Mouse (Mus musculus) Patski (cell line): Measurements from ENCODE around the gene Kmo. TPM values are rescaled to one million over a fixed set of nuclear protein-coding genes. Genes with fewer than 3 reads are reported as not detected.

Experiments
- ATAC-seq: fragments of 100-300 bp; one replicate; pipeline ENCODE4 v1.8.0; 2021
- CTCF ChIA-PET: fragments of 350-600 bp; sonication (Branson Sonifier 250); formaldehyde crosslinking; loops from one replicate; lab custom pipeline; 2022; ENCODE audit warnings: inconsistent platforms; lab: Charles Lee
- POLR2A ChIA-PET: fragments of 350-600 bp; sonication (Branson Sonifier 250); formaldehyde crosslinking; loops from one replicate; lab custom pipeline; 2022; ENCODE audit warnings: antibody characterized with exemption, inconsistent platforms; lab: Charles Lee
- DNase-seq: peaks from one replicate; pipeline ENCODE4 v3.0.0-alpha.2; 2011; ENCODE audit warnings: low read depth, low spot score
- H3K27me3 ChIP-seq: fragments of 371-371 bp; one replicate; pipeline ENCODE4 v1.5.1; 2021
- CTCF ChIP-seq: fragments of 100-300 bp; IDR thresholded peaks from one replicate; pipeline ENCODE4 v1.5.1; 2021
- in situ Hi-C: fragments of 300-500 bp; cut with MboI; formaldehyde crosslinking; loops from 3 replicates; pipeline ENCODE4 v1.11.1; 2018; ENCODE audit warnings: low pct_unique_long_range_greater_than_20kb, mixed read lengths
- polyA plus RNA-seq: library from polyadenylated mRNA; unstranded; gene quantifications from one replicate; pipeline ENCODE4 v1.2.3, GENCODE M21; 2021

The Kmo gene
- polyA plus RNA-seq, 1 experiment from 2014 or later = 0.10 TPM

- POLR2A ChIA-PET = no interaction called here
- in situ Hi-C loops = loop anchor here (5.0 to 25.0 kb wide), 2 partner anchors 617 to 1082 kb away; no protein-coding TSS in a partner anchor
- CTCF ChIA-PET = interaction anchor here (0.8 to 1.5 kb wide), 4 partner anchors 18 to 1075 kb away, joined by 3 to 4 read pairs (median 4); partner anchors contain the start of genes Chml and Opn3
Observed at GRCm38 (mm10) chr1:175669456-175669855, 49.3 kb downstream of the Kmo start.

GRCm38 (mm10) chr1:175670042-175670441 is 49.9 kb downstream of the Kmo start:
- in situ Hi-C loops = loop anchor here (10.0 to 25.0 kb wide), 2 partner anchors 255 to 1083 kb away; partner anchors contain the start of gene Gm38100
- H3K27me3 ChIP-seq = no peaks in the 10 kb centered on the region
- ChIA-PET CTCF (interaction anchor here (0.8 to 1.5 kb wide), 5 partner anchors 18 to 1075 kb away, joined by 3 to 4 read pairs (median 3); partner anchors contain the start of genes Chml and Opn3), POLR2A (no interaction called here)
- ATAC-seq (no peak), DNase-seq (no peak)
- no peak for TF ChIP-seq CTCF

More at GRCm38 (mm10) chr1:175669456-175669855, 49.3 kb downstream of the Kmo start:
- no peak for ATAC-seq
- TF ChIP-seq CTCF = no peak
- DNase-seq = no peak
- H3K27me3 ChIP-seq = no peaks in the 10 kb centered on the region

GRCm38 (mm10) chr1:175671626-175672025 is 51.4 kb downstream of the Kmo start:
- POLR2A ChIA-PET = no interaction called here
- DNase-seq (no peak), ATAC-seq (no peak)
- in situ Hi-C loops = loop anchor here (10.0 to 25.0 kb wide), 2 partner anchors 253 to 1084 kb away; partner anchors contain the start of gene Gm38100
- no peaks in the 10 kb centered on the region for H3K27me3 ChIP-seq
- CTCF ChIA-PET = interaction anchor here (0.9 to 1.2 kb wide), 5 partner anchors 9 to 30 kb away, joined by 3 to 5 read pairs (median 3); no protein-coding TSS in a partner anchor
- peak; percentile 39 for TF ChIP-seq CTCF

GRCm38 (mm10) chr1:175673563-175674325 is 53.6 kb downstream of the Kmo start:
- in situ Hi-C loops = loop anchor here (10.0 to 25.0 kb wide), 2 partner anchors 251 to 1086 kb away; partner anchors contain the start of gene Gm38100
- POLR2A ChIA-PET = no interaction called here
- CTCF ChIA-PET = interaction anchor here (1.3 to 1.8 kb wide), 2 partner anchors 9 to 16 kb away, joined by 3 to 7 read pairs; no protein-coding TSS in a partner anchor

GRCm38 (mm10) chr1:175675116-175675515 is 54.9 kb downstream of the Kmo start:
- no peaks in the 10 kb centered on the region for H3K27me3 ChIP-seq
- in situ Hi-C loops = loop anchor here (10.0 kb wide), 1 partner anchor 250 kb away; the partner anchor contains the start of gene Gm38100
- CTCF ChIA-PET = no interaction called here
- ATAC-seq (no peak), DNase-seq (no peak)
- POLR2A ChIA-PET = no interaction called here
- no peak for TF ChIP-seq CTCF

More at GRCm38 (mm10) chr1:175673563-175674325, 53.6 kb downstream of the Kmo start:
- ATAC-seq (no peak), DNase-seq (no peak)
- no peaks in the 10 kb centered on the region for H3K27me3 ChIP-seq
- no peak for TF ChIP-seq CTCF

GRCm38 (mm10) chr1:175677459-175677858 is 57.3 kb downstream of the Kmo start:
- DNase-seq (no peak), ATAC-seq (no peak)
- H3K27me3 ChIP-seq = no peaks in the 10 kb centered on the region
- in situ Hi-C loops = loop anchor here (10.0 kb wide), 1 partner anchor 247 kb away; the partner anchor contains the start of gene Gm38100
- ChIA-PET CTCF (no interaction called here), POLR2A (no interaction called here)
- TF ChIP-seq CTCF = no peak

- H3K27me3 ChIP-seq = no peaks in the 10 kb centered on the region
- CTCF ChIA-PET = interaction anchor here (1.1 kb wide), 1 partner anchor 10 kb away, joined by 3 read pairs; no protein-coding TSS in a partner anchor
- in situ Hi-C loops = no loop called here
- ATAC-seq = no peak
- no peak for TF ChIP-seq CTCF
- POLR2A ChIA-PET = no interaction called here
- DNase-seq = no peak
Observed at GRCm38 (mm10) chr1:175680995-175681394, 60.8 kb downstream of the Kmo start.

- DNase-seq (no peak), ATAC-seq (no peak)
- H3K27me3 ChIP-seq = no peaks in the 10 kb centered on the region
- ChIA-PET POLR2A (no interaction called here), CTCF (interaction anchor here (1.6 kb wide), 1 partner anchor 22 kb away, joined by 4 read pairs; no protein-coding TSS in a partner anchor)
- TF ChIP-seq CTCF = no peak
- in situ Hi-C loops = loop anchor here (5.0 kb wide), 2 partner anchors 64 to 191 kb away; partner anchors contain the start of genes Exo1 and Fh1
Observed at GRCm38 (mm10) chr1:175691686-175692245, 71.6 kb downstream of the Kmo start.

- ChIA-PET POLR2A (no interaction called here), CTCF (interaction anchor here (1.2 to 1.6 kb wide), 2 partner anchors 14 to 23 kb away, joined by 3 to 4 read pairs; no protein-coding TSS in a partner anchor)
- H3K27me3 ChIP-seq = no peaks in the 10 kb centered on the region
- DNase-seq (peak; percentile 94), ATAC-seq (peak; percentile 99)
- no peak for TF ChIP-seq CTCF
- in situ Hi-C loops = loop anchor here (5.0 kb wide), 2 partner anchors 65 to 190 kb away; partner anchors contain the start of genes Exo1 and Fh1
Observed at GRCm38 (mm10) chr1:175692246-175692996, 72.2 kb downstream of the Kmo start, which contains the start of the genes Opn3 and Chml. Opn3 (minus strand) TSS chr1:175692776. Chml (minus strand) TSS chr1:175692901.
